Mouse (Mus musculus) lung, postnatal 4 days (tissue): ENCODE results near the gene Cfc1.

Experiments
- DNase-seq, 2 experiments: peaks; one replicate each; pipeline ENCODE4 v3.0.0; 2021

Gene Cfc1

GRCm38 (mm10) chr1:34554275-34554674 is 18.8 kb downstream of the Cfc1 start:
- DNase-seq = no peak

GRCm38 (mm10) chr1:34560843-34561242 is 25.4 kb downstream of the Cfc1 start, which contains the start of gene Prss40:
TSS of gene Prss40 (minus strand) at chr1:34560943.
- no peak for DNase-seq

- no peak for DNase-seq
Measured at GRCm38 (mm10) chr1:34564383-34565045, 29.1 kb downstream of the Cfc1 start.

GRCm38 (mm10) chr1:34568120-34568519 is 32.7 kb downstream of the Cfc1 start:
- DNase-seq = no peak

- DNase-seq = no peak
Measured at GRCm38 (mm10) chr1:34569876-34570275, 34.4 kb downstream of the Cfc1 start.

GRCm38 (mm10) chr1:34571431-34571830 is 36.0 kb downstream of the Cfc1 start:
- DNase-seq = no peak

- DNase-seq = no peak
Measured at GRCm38 (mm10) chr1:34573221-34573620, 37.8 kb downstream of the Cfc1 start.

- DNase-seq = peak; percentile 77 to 81
Measured at GRCm38 (mm10) chr1:34578851-34579781, 43.7 kb downstream of the Cfc1 start, which contains the start of gene Amer3. TSS of gene Amer3 (plus strand) at chr1:34579657.

GRCm38 (mm10) chr1:34579782-34580356 is 44.4 kb downstream of the Cfc1 start:
- no peak for DNase-seq

GRCm38 (mm10) chr1:34582218-34582617 is 46.8 kb downstream of the Cfc1 start:
- no peak for DNase-seq

GRCm38 (mm10) chr1:34583821-34584263 is 48.4 kb downstream of the Cfc1 start:
- DNase-seq = no peak

GRCm38 (mm10) chr1:34584736-34585135 is 49.3 kb downstream of the Cfc1 start:
- no peak for DNase-seq

GRCm38 (mm10) chr1:34587298-34588096 is 52.0 kb downstream of the Cfc1 start:
- DNase-seq = no peak
